Mouse (Mus musculus) forebrain, embryonic 12.5 days (tissue): ENCODE measurements around the gene Gstp2. TPM values are rescaled to one million over a fixed set of nuclear protein-coding genes. Genes with fewer than 3 reads are reported as not detected.

Experiments
- ATAC-seq: fragments of 200-750 bp; cut with Nextera tagmentation; 2 replicates; pipeline ENCODE4 v1.8.0; 2017; ENCODE audit warnings: moderate TSS enrichment; ENCODE audit not compliant: low FRiP score
- H3K27ac ChIP-seq: fragments of 300-500 bp; sonication (generic); 2 replicates; pipeline ENCODE4 v1.5.1; 2016; ENCODE audit warnings: mild to moderate bottlenecking
- H3K27me3 ChIP-seq: fragments of 300-500 bp; sonication (generic); 2 replicates; pipeline ENCODE4 v1.6.1; 2016; ENCODE audit warnings: mild to moderate bottlenecking
- H3K36me3 ChIP-seq: fragments of 300-500 bp; sonication (generic); replicated peaks from 2 replicates; pipeline ENCODE4 v1.6.1; 2016; ENCODE audit warnings: mild to moderate bottlenecking
- H3K4me1 ChIP-seq: fragments of 300-500 bp; sonication (generic); 2 replicates; pipeline ENCODE4 v1.6.1; 2016
- H3K4me2 ChIP-seq: fragments of 300-500 bp; sonication (generic); 2 replicates; pipeline ENCODE4 v1.6.1; 2016; ENCODE audit warnings: mild to moderate bottlenecking, moderate library complexity
- H3K4me3 ChIP-seq: fragments of 300-500 bp; sonication (generic); replicated peaks from 2 replicates; pipeline ENCODE4 v1.5.1; 2016; ENCODE audit warnings: mild to moderate bottlenecking
- H3K9ac ChIP-seq: fragments of 300-500 bp; sonication (generic); 2 replicates; pipeline ENCODE4 v1.6.1; 2016; ENCODE audit warnings: mild to moderate bottlenecking
- H3K9me3 ChIP-seq: fragments of 300-500 bp; sonication (generic); 2 replicates; pipeline ENCODE4 v1.6.1; 2016
- WGBS: fragments of 180-500 bp; shearing (Covaris S2); methylation state at CpG from one replicate; pipeline ENCODE4 v1.1.7; 2016; 5-methylcytosine and 5-hydroxymethylcytosine counted together
- polyA plus RNA-seq: library from polyadenylated mRNA; unstranded; fragments of >200 nt; fragmentation: Nextera tagmentation; extraction: Ambion mirVana; gene quantifications from 2 replicates; pipeline ENCODE4 v1.2.1, GENCODE M21; 2016

The Gstp2 gene
- polyA plus RNA-seq, 1 experiment from 2014 or later: 5.5 TPM

DNA sequence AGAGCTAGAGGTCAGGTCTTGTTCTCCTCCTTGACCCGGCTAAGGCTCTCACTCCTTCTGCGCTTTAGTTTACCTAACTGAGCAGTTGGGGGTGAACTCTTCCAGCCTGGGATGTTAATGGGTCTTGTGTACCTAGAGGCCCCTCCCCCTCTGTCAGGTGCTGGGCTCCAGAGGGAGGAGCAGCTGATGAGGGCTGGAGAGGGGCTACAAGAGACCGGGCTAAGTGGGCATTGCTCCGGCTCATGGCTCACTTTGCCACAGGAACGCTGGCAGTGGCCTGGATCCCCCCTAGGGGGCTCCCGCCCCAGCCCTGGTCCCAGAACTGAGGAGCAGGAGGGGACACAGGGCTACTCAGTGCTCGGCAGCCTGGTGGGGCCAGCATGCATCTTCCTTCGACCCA lies 38.0 kb upstream of the Gstp2 start:
- no peak overlapping the region for H3K4me2 ChIP-seq
- WGBS: 37% methylated on average over 8 of the region's 8 CpGs
- ATAC-seq: no peak
- H3K4me3 ChIP-seq: no peak overlapping the region
- H3K27ac ChIP-seq: no peak overlapping the region
- no peaks in the 10 kb centered on the region for H3K36me3 ChIP-seq
- H3K4me1 ChIP-seq: no peaks in the 10 kb centered on the region
- peaks cover 8% of the 10 kb centered on the region; the same call in 1 of the 2 replicates for H3K27me3 ChIP-seq
- H3K9me3 ChIP-seq: no peaks in the 10 kb centered on the region
- no peak overlapping the region for H3K9ac ChIP-seq

DNA sequence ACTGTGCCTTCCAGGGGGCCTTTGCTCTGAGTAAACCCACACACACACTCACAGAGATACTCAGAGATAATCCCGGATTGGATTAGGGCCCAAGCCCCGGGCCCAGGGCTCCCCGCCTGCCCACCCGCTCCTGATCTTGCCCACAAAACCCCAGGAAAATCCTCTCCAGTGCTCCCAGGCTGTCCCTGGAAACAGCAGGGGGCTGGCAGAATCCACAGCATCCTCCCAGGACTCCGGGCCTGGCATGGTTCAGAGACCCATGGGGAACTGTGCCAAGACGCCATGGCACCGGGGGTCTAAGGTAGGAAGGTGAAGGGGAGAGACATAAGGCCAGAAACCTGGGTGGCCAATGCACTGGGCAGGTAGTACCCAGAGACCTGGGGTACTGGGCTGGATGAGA lies 37.5 kb upstream of the Gstp2 start:
- H3K9me3 ChIP-seq: no peaks in the 10 kb centered on the region
- no peak overlapping the region for H3K9ac ChIP-seq
- H3K27ac ChIP-seq: no peak overlapping the region
- no peaks in the 10 kb centered on the region for H3K36me3 ChIP-seq
- peaks cover 8% of the 10 kb centered on the region; the same call in 1 of the 2 replicates for H3K27me3 ChIP-seq
- H3K4me3 ChIP-seq: no peak overlapping the region
- H3K4me2 ChIP-seq: no peak overlapping the region
- no peak for ATAC-seq
- WGBS: 72% methylated on average over 7 of the region's 7 CpGs
- no peaks in the 10 kb centered on the region for H3K4me1 ChIP-seq

DNA sequence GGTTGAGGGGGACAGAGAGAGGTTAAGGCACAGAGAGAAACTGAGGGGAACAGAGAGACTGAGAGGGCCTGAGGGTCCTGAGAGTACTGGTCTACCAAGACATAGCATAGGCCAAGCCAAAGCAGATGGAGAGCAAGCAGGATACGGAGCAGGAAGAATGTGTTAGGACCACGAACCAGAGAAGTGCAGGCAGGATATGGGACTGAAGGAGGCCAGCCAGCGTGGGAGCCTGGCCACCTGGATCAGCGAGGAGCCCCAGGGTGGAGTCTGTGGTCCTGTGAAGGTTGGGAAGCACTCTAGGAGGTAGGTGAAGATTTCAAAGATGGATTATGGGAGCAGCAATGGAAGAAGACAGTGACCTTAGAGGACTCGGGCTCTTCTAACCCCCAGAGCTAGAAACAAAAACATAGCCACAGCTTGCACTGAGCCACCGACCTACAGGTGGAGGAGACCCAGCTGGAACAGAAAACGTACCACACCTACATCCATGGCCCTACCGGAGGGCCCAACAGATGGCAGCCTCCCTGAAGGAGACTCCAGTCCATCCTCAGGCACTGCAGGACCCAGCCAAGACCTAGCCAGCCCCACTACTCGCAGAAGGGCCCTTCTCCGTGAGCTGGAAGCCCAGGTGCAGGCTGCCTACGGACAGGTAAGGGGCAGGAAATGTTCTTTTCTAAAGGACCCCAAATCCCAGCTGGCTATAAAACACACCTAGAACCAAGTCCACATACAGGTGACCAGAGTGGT lies 36.6 kb upstream of the Gstp2 start:
- 87% methylated on average over 11 of the region's 11 CpGs for WGBS
- no peak for ATAC-seq

DNA sequence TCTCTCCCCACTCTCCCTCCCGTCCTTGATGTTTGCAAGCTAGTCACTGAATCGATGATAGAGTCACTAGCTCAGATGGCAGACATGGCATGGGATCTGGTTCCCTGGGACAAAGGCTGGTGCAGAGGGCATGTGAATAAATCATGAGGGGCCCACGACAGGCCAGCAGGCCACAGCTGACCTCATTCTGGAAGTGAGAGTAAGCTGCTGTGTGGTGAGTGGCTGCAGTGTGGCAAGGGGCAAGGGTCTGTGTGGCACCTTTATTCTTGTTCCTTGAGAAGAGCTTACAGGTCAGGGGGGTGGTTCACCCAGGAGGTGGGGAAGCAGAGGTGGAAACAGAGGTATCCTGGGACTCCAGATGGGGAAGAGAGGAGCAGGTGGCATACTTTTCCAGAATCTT lies 35.6 kb upstream of the Gstp2 start, which contains the start of gene Cabp2:
Cabp2 (plus strand) TSS at position 185 of the 400 bp plus-strand sequence.
- Histone ChIP-seq H3K9ac (no peak within 1 kb of the TSS), H3K4me2 (no peak within 1 kb of the TSS), H3K36me3 (no peaks in the 10 kb centered on the region), H3K27me3 (peaks cover 8% of the 10 kb centered on the region; the same call in 1 of the 2 replicates), H3K9me3 (no peaks in the 10 kb centered on the region), H3K4me3 (no peak within 1 kb of the TSS), H3K27ac (no peak within 1 kb of the TSS), H3K4me1 (no peaks in the 10 kb centered on the region)
- 61% methylated on average over 3 of the region's 3 CpGs for WGBS
- no peak for ATAC-seq

More for the DNA sequence above, 36.6 kb upstream of the Gstp2 start:
- Histone ChIP-seq H3K27me3 (peaks cover 8% of the 10 kb centered on the region; the same call in 1 of the 2 replicates), H3K4me3 (no peak overlapping the region), H3K4me1 (no peaks in the 10 kb centered on the region), H3K36me3 (no peaks in the 10 kb centered on the region), H3K27ac (no peak overlapping the region), H3K9ac (no peak overlapping the region), H3K9me3 (no peaks in the 10 kb centered on the region), H3K4me2 (no peak overlapping the region)

DNA sequence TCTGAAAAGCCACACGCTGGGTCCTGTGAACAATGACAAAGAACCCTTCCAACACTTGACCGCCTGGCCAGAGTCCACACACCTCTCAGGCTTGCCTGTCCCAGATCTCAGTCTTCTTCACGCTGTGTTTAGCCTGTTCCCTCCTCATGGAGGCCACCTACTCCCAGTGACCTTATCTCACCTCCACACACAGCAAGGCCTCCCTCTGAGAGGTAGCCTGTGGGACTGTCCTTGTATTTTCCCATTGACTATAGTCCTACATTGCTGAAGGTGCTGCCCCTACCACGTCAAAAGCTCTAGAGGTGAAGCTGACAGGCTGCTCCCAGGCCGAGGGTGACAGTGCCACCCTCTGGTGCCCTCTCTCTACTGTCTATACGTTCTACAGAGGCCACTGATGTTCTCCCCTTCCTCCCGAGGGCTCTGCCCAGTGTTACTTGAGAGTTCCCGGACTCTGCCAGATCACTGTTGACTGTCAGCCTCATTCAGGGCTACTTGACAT lies 34.7 kb upstream of the Gstp2 start:
- Histone ChIP-seq H3K4me2 (no peak overlapping the region), H3K9ac (no peak overlapping the region), H3K36me3 (no peaks in the 10 kb centered on the region), H3K4me3 (no peak overlapping the region), H3K27me3 (peaks cover 8% of the 10 kb centered on the region; the same call in 1 of the 2 replicates), H3K4me1 (no peaks in the 10 kb centered on the region), H3K9me3 (no peaks in the 10 kb centered on the region), H3K27ac (no peak overlapping the region)
- ATAC-seq: no peak
- WGBS: 73% methylated on average over 8 of the region's 8 CpGs

DNA sequence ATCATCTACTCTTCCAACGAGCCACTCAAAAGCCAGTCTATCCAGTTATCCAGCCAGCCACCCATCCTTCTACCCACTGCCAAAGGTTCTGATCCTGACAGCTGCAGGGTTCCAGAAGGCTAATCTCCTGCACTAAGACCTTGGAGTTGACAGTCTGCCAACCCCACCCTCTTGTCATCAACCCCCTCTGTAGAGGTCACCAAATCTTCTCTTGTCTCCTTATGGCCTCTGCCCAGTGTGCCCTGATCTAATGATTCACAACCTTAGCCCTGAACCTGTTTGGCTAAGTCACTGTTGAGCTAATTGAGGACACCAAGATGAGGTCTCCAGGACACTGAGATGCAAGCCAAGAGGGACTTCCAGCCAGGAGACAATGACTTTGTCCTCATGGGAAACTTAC lies 33.8 kb upstream of the Gstp2 start:
- Histone ChIP-seq H3K9me3 (no peaks in the 10 kb centered on the region), H3K36me3 (no peaks in the 10 kb centered on the region), H3K4me3 (no peak overlapping the region), H3K27ac (no peak overlapping the region), H3K27me3 (peaks cover 8% of the 10 kb centered on the region; the same call in 1 of the 2 replicates), H3K4me2 (no peak overlapping the region), H3K9ac (no peak overlapping the region), H3K4me1 (no peaks in the 10 kb centered on the region)
- 77% methylated on average over 1 of the region's 1 CpGs for WGBS
- ATAC-seq: no peak

DNA sequence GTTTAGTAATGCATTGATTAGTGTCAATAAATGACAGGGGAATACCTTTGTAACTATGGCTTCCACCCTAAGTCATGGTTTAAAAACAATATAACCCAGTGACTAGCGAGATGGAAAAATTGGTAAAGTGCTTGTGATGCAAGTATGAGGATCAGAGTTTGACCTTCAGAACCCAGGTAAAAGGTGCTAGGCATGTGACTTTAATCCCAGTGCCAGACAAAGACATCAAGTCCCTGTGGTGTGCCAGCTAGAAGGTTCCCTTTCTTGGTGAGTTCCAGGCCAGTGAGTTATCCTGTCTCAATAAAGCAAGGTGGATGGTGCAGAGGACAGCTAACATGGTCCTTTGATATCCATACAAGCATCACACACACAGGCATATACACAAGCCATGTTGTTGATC lies 29.7 kb upstream of the Gstp2 start:
- no peak overlapping the region for H3K4me3 ChIP-seq
- H3K27me3 ChIP-seq: no peaks in the 10 kb centered on the region
- H3K4me2 ChIP-seq: no peak overlapping the region
- H3K9ac ChIP-seq: no peak overlapping the region
- no peaks in the 10 kb centered on the region for H3K9me3 ChIP-seq
- H3K36me3 ChIP-seq: no peaks in the 10 kb centered on the region
- 86% methylated on average over 1 of the region's 1 CpGs for WGBS
- no peak for ATAC-seq
- no peaks in the 10 kb centered on the region for H3K4me1 ChIP-seq
- no peak overlapping the region for H3K27ac ChIP-seq

DNA sequence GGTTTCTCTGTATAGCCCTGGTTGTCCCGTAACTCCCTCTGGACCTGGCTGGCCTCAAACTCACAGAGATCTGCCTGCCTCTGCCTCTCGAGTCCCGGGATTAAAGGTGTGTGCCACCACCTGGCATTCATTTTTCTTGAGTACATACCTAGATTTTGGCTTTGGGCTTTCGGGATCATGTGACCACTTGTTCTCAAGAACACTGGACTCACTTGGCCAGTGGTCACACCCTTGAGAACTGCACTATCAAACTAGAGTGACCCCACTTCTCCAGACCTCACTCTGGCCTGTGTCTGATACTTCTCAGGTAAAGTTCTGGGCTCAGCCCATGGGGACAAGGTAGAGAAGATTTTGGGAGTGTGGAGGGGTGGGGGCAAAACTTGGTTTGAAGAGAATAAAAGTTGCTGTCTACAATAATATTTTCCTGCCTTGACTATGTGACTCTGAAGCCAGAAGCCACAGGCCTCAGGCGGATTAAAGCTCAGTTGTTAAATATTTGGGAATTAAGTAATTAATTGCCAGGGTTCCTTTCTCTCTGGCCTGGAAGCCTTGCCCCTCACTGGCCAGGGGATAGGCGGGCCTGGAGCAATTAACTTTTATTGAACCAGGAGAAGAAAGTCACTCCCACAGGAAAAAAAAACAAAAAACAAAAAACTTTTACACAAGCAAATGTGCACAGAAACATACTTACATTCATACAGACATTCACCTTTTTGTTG lies 27.0 kb upstream of the Gstp2 start:
- Histone ChIP-seq H3K27me3 (no peaks in the 10 kb centered on the region), H3K27ac (no peak overlapping the region), H3K9me3 (no peaks in the 10 kb centered on the region), H3K4me2 (no peak overlapping the region), H3K4me3 (no peak overlapping the region), H3K4me1 (no peaks in the 10 kb centered on the region), H3K36me3 (no peaks in the 10 kb centered on the region), H3K9ac (no peak overlapping the region)
- ATAC-seq: no peak
- 73% methylated on average over 6 of the region's 6 CpGs for WGBS

DNA sequence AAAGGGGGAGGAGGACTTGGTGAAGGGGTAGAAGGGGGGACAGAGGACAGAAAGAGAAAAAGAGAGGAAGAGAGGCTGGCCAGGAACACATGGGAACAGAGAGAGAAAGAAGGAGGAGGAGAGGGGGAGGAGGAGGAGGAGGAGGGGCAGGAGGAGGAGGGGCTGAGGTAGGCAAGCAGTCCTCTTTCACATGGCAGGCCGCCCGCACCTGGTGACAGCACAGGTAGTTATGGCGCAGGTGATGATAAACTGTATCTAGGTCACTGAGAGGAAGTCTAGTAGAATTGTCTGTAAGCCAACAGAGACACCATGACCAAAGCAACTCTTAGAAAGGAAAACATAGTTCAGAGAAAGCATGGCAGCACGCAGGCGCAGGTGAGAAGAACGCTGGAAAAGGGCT lies 25.6 kb upstream of the Gstp2 start:
- H3K27ac ChIP-seq: no peak overlapping the region
- no peak overlapping the region for H3K9ac ChIP-seq
- 91% methylated on average over 6 of the region's 6 CpGs for WGBS
- H3K9me3 ChIP-seq: no peaks in the 10 kb centered on the region
- H3K36me3 ChIP-seq: no peaks in the 10 kb centered on the region
- H3K4me1 ChIP-seq: no peaks in the 10 kb centered on the region
- no peak overlapping the region for H3K4me2 ChIP-seq
- no peak for ATAC-seq
- H3K4me3 ChIP-seq: no peak overlapping the region
- H3K27me3 ChIP-seq: no peaks in the 10 kb centered on the region

DNA sequence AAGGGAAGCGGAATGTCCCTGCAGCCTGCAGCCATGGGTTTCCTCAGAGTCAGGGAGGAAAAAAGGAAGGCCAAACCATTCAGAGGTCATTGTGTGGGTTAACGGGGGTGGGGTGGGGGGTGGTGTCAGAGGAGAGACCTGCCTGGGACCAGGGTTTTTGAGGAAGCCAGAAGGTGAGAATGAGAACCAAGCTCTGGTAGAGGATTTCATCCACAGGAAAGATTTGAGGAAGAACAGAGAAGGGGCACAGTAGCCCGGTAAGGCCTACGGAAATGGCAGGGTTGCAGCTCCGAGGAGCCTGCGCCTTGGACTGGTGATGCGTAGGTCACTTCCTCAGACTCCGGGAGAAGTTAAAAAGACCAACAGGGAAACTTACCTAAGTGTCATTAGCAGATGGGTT lies 24.9 kb upstream of the Gstp2 start:
- no peak overlapping the region for H3K4me3 ChIP-seq
- H3K36me3 ChIP-seq: no peaks in the 10 kb centered on the region
- no peak overlapping the region for H3K4me2 ChIP-seq
- ATAC-seq: no peak
- no peaks in the 10 kb centered on the region for H3K9me3 ChIP-seq
- no peaks in the 10 kb centered on the region for H3K27me3 ChIP-seq
- no peaks in the 10 kb centered on the region for H3K4me1 ChIP-seq
- no peak overlapping the region for H3K9ac ChIP-seq
- WGBS: 81% methylated on average over 8 of the region's 8 CpGs
- no peak overlapping the region for H3K27ac ChIP-seq

DNA sequence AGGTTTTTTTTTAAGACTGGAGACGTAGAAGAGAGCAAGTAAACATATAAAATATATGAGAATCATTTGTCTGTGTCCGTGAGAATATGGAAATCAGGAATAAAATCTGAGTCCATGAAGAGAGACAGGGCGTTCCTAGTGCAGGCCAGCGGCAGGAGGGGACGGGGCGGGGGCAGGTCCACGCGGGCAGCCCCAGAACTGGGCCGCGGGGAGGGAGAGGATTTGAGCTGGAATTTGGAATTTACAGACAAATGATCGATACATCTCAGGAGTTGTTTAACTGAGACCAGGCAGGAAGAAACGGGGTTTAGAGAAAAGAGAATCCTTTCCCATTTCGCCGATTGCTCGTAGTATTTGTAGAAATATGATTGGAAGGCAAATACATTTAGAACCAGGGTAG lies 24.5 kb upstream of the Gstp2 start:
- no peaks in the 10 kb centered on the region for H3K9me3 ChIP-seq
- no peak overlapping the region for H3K4me2 ChIP-seq
- no peak overlapping the region for H3K9ac ChIP-seq
- H3K4me3 ChIP-seq: no peak overlapping the region
- 78% methylated on average over 15 of the region's 15 CpGs for WGBS
- no peaks in the 10 kb centered on the region for H3K4me1 ChIP-seq
- no peaks in the 10 kb centered on the region for H3K27me3 ChIP-seq
- no peak for ATAC-seq
- no peaks in the 10 kb centered on the region for H3K36me3 ChIP-seq
- no peak overlapping the region for H3K27ac ChIP-seq

DNA sequence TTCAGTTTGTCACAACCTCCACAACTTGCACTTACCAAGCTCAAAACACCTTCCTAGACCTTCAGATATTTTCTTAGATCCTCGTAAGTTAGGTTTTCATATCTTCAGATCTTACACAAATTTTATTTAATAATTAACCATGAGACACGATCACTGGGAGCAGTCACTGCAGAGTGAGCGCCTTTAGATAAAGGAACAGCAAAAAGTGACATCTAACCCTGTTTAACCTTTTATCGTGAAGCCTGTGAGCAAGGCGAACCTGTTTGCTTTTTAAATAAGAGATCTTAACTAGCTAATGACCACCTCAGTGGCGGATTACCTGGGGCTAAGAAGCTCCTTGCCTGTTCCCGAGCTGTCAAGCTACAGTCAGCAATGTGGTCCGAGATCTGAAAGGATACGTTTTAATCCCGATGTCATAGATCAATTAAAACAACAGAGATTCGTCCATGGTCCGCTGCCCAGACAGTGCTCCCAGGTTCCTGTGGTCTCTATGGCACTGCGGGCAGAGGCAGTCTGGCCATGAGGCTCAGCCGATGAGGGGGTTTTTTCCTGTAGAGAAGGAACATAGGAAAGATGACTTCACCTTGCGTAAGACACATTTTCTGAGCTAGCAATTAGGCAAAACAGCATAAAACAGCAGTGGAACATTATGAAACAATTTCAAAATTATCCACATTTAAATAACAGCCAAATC lies 23.0 kb upstream of the Gstp2 start:
- Histone ChIP-seq H3K4me1 (no peaks in the 10 kb centered on the region), H3K27me3 (no peaks in the 10 kb centered on the region), H3K4me2 (no peak overlapping the region), H3K36me3 (no peaks in the 10 kb centered on the region), H3K4me3 (no peak overlapping the region), H3K9me3 (no peaks in the 10 kb centered on the region), H3K9ac (no peak overlapping the region), H3K27ac (no peak overlapping the region)
- 65% methylated on average over 15 of the region's 15 CpGs for WGBS
- ATAC-seq: no peak
